Mouse (Mus musculus) heart, adult 2 months (tissue): ENCODE data around the gene Ly6g6e. TPM values are rescaled to one million over a fixed set of nuclear protein-coding genes. Genes with fewer than 3 reads are reported as not detected.
"Not testable (repeated sequence)": the region's sequence is repeated elsewhere in the genome, so short reads cannot be mapped to it uniquely, and the experiment has no call there.

Experiments used
- DNase-seq, 2 experiments: peaks; one replicate each; pipeline ENCODE4 v3.0.0; 2021
- H3K27ac ChIP-seq: fragments of 200-600 bp; 2 replicates; pipeline ENCODE4 v1.8.1; 2022
- H3K27me3 ChIP-seq: fragments of 200-500 bp; 2 replicates; pipeline ENCODE4 v1.6.1; 2012; ENCODE audit warnings: mild to moderate bottlenecking, low read length, inconsistent platforms, mixed read lengths; ENCODE audit not compliant: control insufficient read depth, insufficient read depth
- H3K36me3 ChIP-seq: fragments of 200-500 bp; 2 replicates; pipeline ENCODE4 v1.6.1; 2012; ENCODE audit warnings: low read length, inconsistent platforms; ENCODE audit not compliant: control insufficient read depth, insufficient read depth
- H3K4me1 ChIP-seq: fragments of 200-500 bp; 2 replicates; pipeline ENCODE4 v1.6.1; 2011; ENCODE audit warnings: low read length; ENCODE audit not compliant: control insufficient read depth, insufficient read depth
- H3K4me3 ChIP-seq: fragments of 200-600 bp; 2 replicates; pipeline ENCODE4 v1.8.1; 2022
- H3K79me2 ChIP-seq: fragments of 200-500 bp; replicated peaks from 2 replicates; pipeline ENCODE4 v1.6.1; 2012; ENCODE audit warnings: mild to moderate bottlenecking, inconsistent platforms, low read length, moderate library complexity, mixed read lengths; ENCODE audit not compliant: control insufficient read depth, insufficient read depth
- H3K9ac ChIP-seq: fragments of 200-500 bp; 2 replicates; pipeline ENCODE4 v1.6.1; 2012; ENCODE audit warnings: low read depth, mild to moderate bottlenecking, control low read depth, inconsistent platforms, low read length, mixed read lengths
- CTCF ChIP-seq: fragments of 200-600 bp; IDR thresholded peaks from 2 replicates; pipeline ENCODE4 v1.8.1; 2022; ENCODE audit warnings: antibody characterized with exemption, mild to moderate bottlenecking, moderate library complexity
- EP300 ChIP-seq: fragments of 200-500 bp; IDR thresholded peaks from 2 replicates; pipeline ENCODE4 v1.6.1; 2011; ENCODE audit warnings: low read depth, low read length, control low read depth; ENCODE audit not compliant: insufficient read depth
- POLR2A ChIP-seq: fragments of 200-500 bp; IDR thresholded peaks from 2 replicates; pipeline ENCODE4 v1.6.1; 2011; ENCODE audit warnings: mild to moderate bottlenecking, low read depth, low read length, control low read depth; ENCODE audit not compliant: insufficient read depth
- WGBS: fragments of 180-500 bp; shearing (Covaris S2); methylation state at CpG from one replicate; pipeline ENCODE4 v1.1.7; 2018; 5-methylcytosine and 5-hydroxymethylcytosine counted together
- intact Hi-C: fragments of 180-260 bp; cut with DNase I; formaldehyde crosslinking; loops from one replicate; pipeline ENCODE4 v1.15.1; 2025
- polyA plus RNA-seq: library from polyadenylated mRNA; depleted of rRNA; stranded (reverse); fragments of >200 nt; gene quantifications from 2 replicates; pipeline ENCODE4 v1.2.3, GENCODE M21; 2012
- total RNA-seq, 2 experiments: library from RNA; stranded (reverse); gene quantifications; 2 replicates each; pipeline ENCODE4 v1.2.3; 2021

Ly6g6e gene
- total and polyA plus RNA-seq, 3 experiments: 0.41 TPM; not detected in 2

DNA sequence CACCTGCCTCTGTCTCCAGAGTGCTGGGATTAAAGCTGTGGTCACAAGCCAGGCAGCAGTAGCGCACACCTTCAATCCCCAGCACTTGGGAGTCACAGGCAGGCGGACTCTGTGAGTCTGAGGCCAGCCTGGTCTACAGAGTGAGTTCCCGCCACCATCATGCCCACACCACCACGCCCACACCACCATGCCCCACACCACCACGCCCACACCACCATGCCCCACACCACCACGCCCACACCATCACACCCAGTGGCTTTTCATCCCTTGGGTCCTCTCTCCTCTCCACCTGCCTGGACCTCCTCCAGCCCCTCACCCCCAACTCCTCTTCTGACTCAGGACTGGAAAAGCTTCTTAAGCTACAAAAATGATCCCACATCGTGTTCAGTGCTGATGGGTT, 44.8 kb upstream of the Ly6g6e start:
- Histone ChIP-seq H3K27me3 (no peaks in the 10 kb centered on the region), H3K9ac (no peak overlapping the region), H3K4me1 (no peaks in the 10 kb centered on the region), H3K4me3 (no peak overlapping the region), H3K79me2 (no peaks in the 10 kb centered on the region), H3K36me3 (no peaks in the 10 kb centered on the region), H3K27ac (no peak overlapping the region)
- DNase-seq: no peak
- WGBS: 73% methylated on average over 7 of the region's 7 CpGs
- intact Hi-C loops: no loop called here
- TF ChIP-seq CTCF (no peak), POLR2A (no peak), EP300 (no peak)

DNA sequence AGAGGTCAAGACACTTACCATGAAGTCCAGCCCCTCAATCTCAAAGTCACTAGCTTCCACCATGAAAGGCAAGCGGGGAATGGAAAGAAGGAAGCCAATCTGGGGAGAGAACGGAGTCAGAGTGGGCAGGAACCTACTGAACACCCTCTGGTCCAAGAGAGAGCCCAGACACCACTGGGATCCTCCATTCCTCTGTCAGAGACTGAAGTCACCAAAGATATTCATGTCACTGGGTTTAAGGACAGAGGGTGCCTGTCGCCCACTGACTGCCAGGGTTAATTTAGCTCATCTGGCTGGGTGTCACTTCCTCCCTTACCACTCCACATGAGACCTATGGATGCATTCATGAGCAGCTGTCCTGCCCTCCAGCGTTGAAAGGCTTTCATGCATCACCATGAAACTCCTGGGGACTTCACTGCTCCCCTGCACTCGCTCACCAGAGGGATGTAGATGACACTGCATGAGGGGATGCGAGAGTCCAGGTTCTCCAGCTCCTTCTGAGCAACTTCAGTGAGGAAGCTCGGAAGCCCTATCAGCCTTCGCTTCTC, 44.3 kb upstream of the Ly6g6e start:
- TF ChIP-seq POLR2A (no peak), EP300 (no peak), CTCF (no peak)
- Histone ChIP-seq H3K27ac (no peak overlapping the region), H3K36me3 (no peaks in the 10 kb centered on the region), H3K27me3 (no peaks in the 10 kb centered on the region), H3K79me2 (no peaks in the 10 kb centered on the region), H3K4me1 (no peaks in the 10 kb centered on the region), H3K4me3 (no peak overlapping the region), H3K9ac (no peak overlapping the region)
- WGBS: 66% methylated on average over 8 of the region's 8 CpGs
- DNase-seq: no peak
- intact Hi-C loops: no loop called here

DNA sequence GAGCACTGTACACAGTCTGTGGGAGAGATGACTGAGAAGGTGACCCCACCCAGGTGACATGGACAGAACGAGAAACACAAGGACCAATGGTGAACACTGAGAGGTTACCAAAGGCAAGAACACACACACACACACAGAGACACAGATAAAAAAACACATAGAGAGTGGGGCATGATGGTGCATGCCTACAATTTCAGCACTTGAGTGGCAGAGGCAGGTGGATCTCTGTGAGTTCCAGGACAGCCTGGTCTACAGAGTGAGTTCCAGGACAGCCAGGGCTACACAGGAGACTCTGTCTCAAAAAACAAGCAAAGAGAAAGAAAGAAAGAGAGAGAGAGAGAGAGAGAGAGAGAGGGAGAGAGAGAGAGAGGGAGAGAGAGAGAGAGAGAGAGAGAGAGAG, 43.0 kb upstream of the Ly6g6e start:
- H3K79me2 ChIP-seq, H3K27me3 ChIP-seq, H3K4me1 ChIP-seq, H3K4me3 ChIP-seq, H3K36me3 ChIP-seq, H3K27ac ChIP-seq, intact Hi-C loops, H3K9ac ChIP-seq, DNase-seq: not testable (repeated sequence)
- WGBS: 72% methylated on average over 1 of the region's 1 CpGs

DNA sequence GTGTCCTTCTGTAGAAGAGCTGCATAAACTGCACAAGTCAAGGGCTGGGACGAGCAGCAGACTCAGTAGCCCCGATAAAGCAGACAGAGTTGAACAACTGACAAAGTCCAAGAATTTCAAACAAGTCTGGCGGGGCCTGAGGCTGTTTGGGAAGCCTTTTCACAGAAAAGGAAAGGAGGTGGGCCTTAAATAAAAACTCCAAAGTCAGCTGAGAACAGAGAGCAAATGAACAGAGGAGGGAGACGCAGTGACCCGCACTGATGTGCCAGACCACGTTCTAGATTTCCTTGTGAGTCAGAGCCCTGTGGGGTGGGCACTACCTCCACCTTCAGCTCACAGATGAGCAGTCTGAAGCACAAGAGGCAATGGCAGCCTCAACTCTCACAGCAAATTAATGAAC, 41.8 kb upstream of the Ly6g6e start:
- Histone ChIP-seq H3K27me3 (no peaks in the 10 kb centered on the region), H3K36me3 (no peaks in the 10 kb centered on the region), H3K4me1 (no peaks in the 10 kb centered on the region), H3K79me2 (no peaks in the 10 kb centered on the region), H3K27ac (no peak overlapping the region), H3K4me3 (no peak overlapping the region), H3K9ac (no peak overlapping the region)
- no peak for DNase-seq
- WGBS: 60% methylated on average over 6 of the region's 6 CpGs
- TF ChIP-seq CTCF: no peak
- no peak for TF ChIP-seq POLR2A
- no peak for TF ChIP-seq EP300
- intact Hi-C loops: no loop called here

DNA sequence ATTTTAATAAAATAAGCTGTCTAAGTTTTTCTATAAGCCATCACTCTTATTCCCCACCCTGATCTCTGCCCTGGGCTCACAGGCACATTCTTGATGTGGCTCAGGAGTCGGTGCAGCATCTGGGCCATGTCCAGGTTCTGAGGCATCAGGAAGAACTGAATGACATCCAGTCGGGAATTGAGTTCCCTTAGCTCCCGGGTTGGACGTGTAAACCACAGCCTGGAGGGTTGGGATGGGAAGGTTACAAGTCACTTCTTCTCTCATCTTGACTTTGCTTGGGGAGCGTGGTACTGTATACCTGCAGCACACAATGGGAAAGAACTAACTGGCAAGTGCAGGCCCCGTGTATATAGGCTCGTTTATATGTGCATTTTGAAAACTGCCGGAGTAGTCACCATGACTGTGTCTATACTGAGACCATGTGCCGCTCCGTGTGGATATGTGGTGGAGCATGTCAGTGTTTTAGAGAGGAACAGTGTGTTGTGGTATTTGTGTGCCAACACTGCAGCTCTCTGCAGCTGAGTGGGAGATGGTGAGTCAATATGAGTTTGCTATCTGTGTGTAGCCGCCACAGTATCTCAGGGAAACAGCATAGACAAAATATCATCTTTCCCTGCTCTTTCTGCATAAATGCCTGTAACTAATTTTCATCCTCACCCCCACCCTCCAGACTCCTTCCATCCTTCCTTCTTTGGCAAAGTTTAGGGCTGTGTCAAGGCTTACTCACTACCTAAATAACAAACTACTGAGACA, 37.4 kb upstream of the Ly6g6e start:
- Histone ChIP-seq H3K27me3 (no peaks in the 10 kb centered on the region), H3K4me1 (no peaks in the 10 kb centered on the region), H3K79me2 (no peaks in the 10 kb centered on the region), H3K4me3 (no peak overlapping the region), H3K27ac (no peak overlapping the region), H3K36me3 (no peaks in the 10 kb centered on the region), H3K9ac (no peak overlapping the region)
- DNase-seq: no peak
- TF ChIP-seq CTCF (no peak), EP300 (no peak), POLR2A (no peak)
- intact Hi-C loops: no loop called here
- 78% methylated on average over 11 of the region's 11 CpGs for WGBS

DNA sequence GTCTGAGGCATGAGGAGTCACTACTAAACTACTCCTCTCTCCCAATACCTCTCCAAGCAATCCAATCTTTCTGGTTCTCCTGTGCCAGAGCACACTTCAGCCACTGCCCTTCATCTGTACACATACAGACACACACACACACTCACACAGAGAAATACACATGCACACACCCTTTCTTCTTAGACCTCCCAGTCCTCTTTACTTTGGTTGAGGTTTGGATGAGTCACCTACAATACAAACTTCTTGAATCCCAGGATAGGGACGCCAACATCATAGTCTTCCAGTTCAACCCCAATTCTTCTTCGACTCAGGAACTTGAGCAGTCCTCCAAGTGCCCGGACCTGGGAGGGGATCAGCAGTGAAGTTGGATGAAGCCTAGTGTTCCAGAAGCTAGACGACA, 32.9 kb upstream of the Ly6g6e start:
- H3K79me2 ChIP-seq: no peaks in the 10 kb centered on the region

More for the DNA sequence above, 32.9 kb upstream of the Ly6g6e start:
- DNase-seq: no peak
- no peak overlapping the region for H3K9ac ChIP-seq
- no peak overlapping the region for H3K4me3 ChIP-seq
- TF ChIP-seq CTCF: no peak
- TF ChIP-seq POLR2A: no peak
- no peak for TF ChIP-seq EP300
- 45% methylated on average over 4 of the region's 4 CpGs for WGBS
- intact Hi-C loops: no loop called here
- H3K27ac ChIP-seq: no peak overlapping the region
- no peaks in the 10 kb centered on the region for H3K36me3 ChIP-seq
- H3K27me3 ChIP-seq: no peaks in the 10 kb centered on the region
- peaks cover 8% of the 10 kb centered on the region for H3K4me1 ChIP-seq
